Mouse (Mus musculus): Measurements from ENCODE around the gene Slc1a2.

GRCm38 (mm10) chr2:102715754-102716153, 57.3 kb downstream of the Slc1a2 start:
- TF ChIP-seq POLR2A (IDR thresholded peaks at IDR 0.05; ENCODE audit: insufficient read depth, low read depth, low read length) = no peak
- no peak for TF ChIP-seq CTCF (IDR thresholded peaks at IDR 0.05)
- TF ChIP-seq EP300 (IDR thresholded peaks at IDR 0.05; ENCODE audit: insufficient read depth, low read depth, low read length) = no peak

Measured in heart, adult 2 months (tissue).